Mouse (Mus musculus) forebrain, embryonic 13.5 days (tissue): Measurements from ENCODE around the gene Ankrd11. TPM values are rescaled to one million over a fixed set of nuclear protein-coding genes. Genes with fewer than 3 reads are reported as not detected.

Source experiments
- ATAC-seq: fragments of 200-750 bp; cut with Nextera tagmentation; 2 replicates; pipeline ENCODE4 v1.8.0; 2017
- H3K27ac ChIP-seq: fragments of 300-500 bp; sonication (generic); 2 replicates; pipeline ENCODE4 v1.5.1; 2015; ENCODE audit warnings: inconsistent platforms, mild to moderate bottlenecking, moderate library complexity
- H3K27me3 ChIP-seq: fragments of 300-500 bp; sonication (generic); 2 replicates; pipeline ENCODE4 v1.6.1; 2015; ENCODE audit warnings: mild to moderate bottlenecking, inconsistent platforms
- H3K36me3 ChIP-seq: fragments of 300-500 bp; sonication (generic); 2 replicates; pipeline ENCODE4 v1.6.1; 2015; ENCODE audit warnings: mild to moderate bottlenecking, inconsistent platforms; ENCODE audit not compliant: poor library complexity, severe bottlenecking
- H3K4me1 ChIP-seq: fragments of 300-500 bp; sonication (generic); 2 replicates; pipeline ENCODE4 v1.6.1; 2015; ENCODE audit warnings: inconsistent platforms
- H3K4me2 ChIP-seq: fragments of 300-500 bp; sonication (generic); 2 replicates; pipeline ENCODE4 v1.6.1; 2015; ENCODE audit warnings: inconsistent platforms, mild to moderate bottlenecking, moderate library complexity
- H3K4me3 ChIP-seq: fragments of 300-500 bp; sonication (generic); 2 replicates; pipeline ENCODE4 v1.5.1; 2015; ENCODE audit warnings: mild to moderate bottlenecking, inconsistent platforms
- H3K9ac ChIP-seq: fragments of 300-500 bp; sonication (generic); 2 replicates; pipeline ENCODE4 v1.6.1; 2015; ENCODE audit warnings: mild to moderate bottlenecking, inconsistent platforms
- H3K9me3 ChIP-seq: fragments of 300-500 bp; sonication (generic); replicated peaks from 2 replicates; pipeline ENCODE4 v1.6.1; 2016; ENCODE audit warnings: inconsistent platforms
- WGBS: fragments of 180-500 bp; shearing (Covaris S2); methylation state at CpG from one replicate; pipeline ENCODE4 v1.1.7; 2015; 5-methylcytosine and 5-hydroxymethylcytosine counted together
- polyA plus RNA-seq: library from polyadenylated mRNA; unstranded; fragments of >200 nt; fragmentation: Nextera tagmentation; extraction: Ambion mirVana; gene quantifications from 2 replicates; pipeline ENCODE4 v1.2.1, GENCODE M21; 2015

Ankrd11 gene
- polyA plus RNA-seq, 1 experiment from 2014 or later: 34.3 TPM

GRCm38 (mm10) chr8:122979424-122979823 lies 62.7 kb downstream of the Ankrd11 start:
- H3K4me2 ChIP-seq: no peak overlapping the region
- H3K4me1 ChIP-seq: 0 out of 2 replicates have a peak, but pooled peaks cover 4% of the 10 kb centered on the region
- H3K4me3 ChIP-seq: no peak overlapping the region
- 97% methylated on average over 3 of the region's 3 CpGs for WGBS
- no peaks in the 10 kb centered on the region for H3K36me3 ChIP-seq
- H3K9ac ChIP-seq: no peak overlapping the region
- no peaks in the 10 kb centered on the region for H3K9me3 ChIP-seq
- H3K27ac ChIP-seq: no peak overlapping the region
- ATAC-seq: no peak
- H3K27me3 ChIP-seq: no peaks in the 10 kb centered on the region

GRCm38 (mm10) chr8:122976046-122976445 lies 66.0 kb downstream of the Ankrd11 start:
- 95% methylated on average over 4 of the region's 4 CpGs for WGBS
- H3K4me3 ChIP-seq: no peak overlapping the region
- no peak overlapping the region for H3K9ac ChIP-seq
- no peak for ATAC-seq
- no peaks in the 10 kb centered on the region for H3K27me3 ChIP-seq
- H3K27ac ChIP-seq: no peak overlapping the region
- no peak overlapping the region for H3K4me2 ChIP-seq
- H3K36me3 ChIP-seq: no peaks in the 10 kb centered on the region; the same call in 1 of the 2 replicates
- H3K9me3 ChIP-seq: no peaks in the 10 kb centered on the region
- H3K4me1 ChIP-seq: 0 out of 2 replicates have a peak, but pooled peaks cover 4% of the 10 kb centered on the region

GRCm38 (mm10) chr8:122969964-122970620 lies 72.0 kb downstream of the Ankrd11 start:
- Histone ChIP-seq H3K36me3 (peaks cover 12% of the 10 kb centered on the region), H3K4me3 (no peak overlapping the region), H3K9me3 (no peaks in the 10 kb centered on the region), H3K4me1 (no peaks in the 10 kb centered on the region), H3K27me3 (no peaks in the 10 kb centered on the region), H3K4me2 (no peak overlapping the region), H3K27ac (no peak overlapping the region), H3K9ac (no peak overlapping the region)
- WGBS: 96% methylated on average over 3 of the region's 3 CpGs
- ATAC-seq: no peak

GRCm38 (mm10) chr8:122968145-122968544 lies 73.9 kb downstream of the Ankrd11 start:
- H3K9ac ChIP-seq: no peak overlapping the region
- 95% methylated on average over 3 of the region's 3 CpGs for WGBS
- H3K4me2 ChIP-seq: no peak overlapping the region
- no peaks in the 10 kb centered on the region for H3K9me3 ChIP-seq
- ATAC-seq: no peak
- H3K27me3 ChIP-seq: no peaks in the 10 kb centered on the region
- H3K27ac ChIP-seq: no peak overlapping the region
- no peak overlapping the region for H3K4me3 ChIP-seq
- H3K36me3 ChIP-seq: peaks cover 12% of the 10 kb centered on the region
- H3K4me1 ChIP-seq: no peaks in the 10 kb centered on the region

GRCm38 (mm10) chr8:122966638-122967037 lies 75.4 kb downstream of the Ankrd11 start:
- no peak overlapping the region for H3K27ac ChIP-seq
- H3K36me3 ChIP-seq: peaks cover 12% of the 10 kb centered on the region
- H3K4me2 ChIP-seq: no peak overlapping the region
- no peak overlapping the region for H3K9ac ChIP-seq
- no peaks in the 10 kb centered on the region for H3K9me3 ChIP-seq
- H3K4me3 ChIP-seq: no peak overlapping the region
- ATAC-seq: no peak
- peaks cover 4% of the 10 kb centered on the region; the same call in 1 of the 2 replicates for H3K4me1 ChIP-seq
- H3K27me3 ChIP-seq: no peaks in the 10 kb centered on the region
- 87% methylated on average over 3 of the region's 3 CpGs for WGBS

GRCm38 (mm10) chr8:122962046-122962445 lies 80.0 kb downstream of the Ankrd11 start:
- H3K4me3 ChIP-seq: no peak overlapping the region
- H3K4me2 ChIP-seq: no peak overlapping the region
- no peaks in the 10 kb centered on the region for H3K9me3 ChIP-seq
- H3K36me3 ChIP-seq: no peaks in the 10 kb centered on the region; the same call in none of the 2 replicates
- peaks cover 17% of the 10 kb centered on the region for H3K4me1 ChIP-seq
- 58% methylated on average over 5 of the region's 5 CpGs for WGBS
- H3K9ac ChIP-seq: no peak overlapping the region
- no peaks in the 10 kb centered on the region for H3K27me3 ChIP-seq
- H3K27ac ChIP-seq: no peak overlapping the region
- ATAC-seq: no peak

GRCm38 (mm10) chr8:122961458-122961857 lies 80.6 kb downstream of the Ankrd11 start:
- WGBS: 89% methylated on average over 2 of the region's 2 CpGs
- peaks cover 21% of the 10 kb centered on the region for H3K4me1 ChIP-seq
- no peak overlapping the region for H3K4me2 ChIP-seq
- H3K9me3 ChIP-seq: no peaks in the 10 kb centered on the region
- H3K9ac ChIP-seq: no peak overlapping the region
- no peaks in the 10 kb centered on the region; the same call in none of the 2 replicates for H3K36me3 ChIP-seq
- ATAC-seq: no peak
- no peak overlapping the region for H3K27ac ChIP-seq
- H3K4me3 ChIP-seq: no peak overlapping the region
- no peaks in the 10 kb centered on the region for H3K27me3 ChIP-seq

GRCm38 (mm10) chr8:122960932-122961331 lies 81.1 kb downstream of the Ankrd11 start:
- 28% methylated on average over 1 of the region's 1 CpGs for WGBS
- no peaks in the 10 kb centered on the region; the same call in 1 of the 2 replicates for H3K36me3 ChIP-seq
- H3K4me3 ChIP-seq: no peak overlapping the region
- H3K4me2 ChIP-seq: no peak overlapping the region
- peaks cover 22% of the 10 kb centered on the region for H3K4me1 ChIP-seq
- H3K9me3 ChIP-seq: no peaks in the 10 kb centered on the region
- no peak overlapping the region for H3K27ac ChIP-seq
- H3K27me3 ChIP-seq: no peaks in the 10 kb centered on the region
- ATAC-seq: no peak
- H3K9ac ChIP-seq: no peak overlapping the region

GRCm38 (mm10) chr8:122960323-122960722 lies 81.8 kb downstream of the Ankrd11 start:
- Histone ChIP-seq H3K4me2 (no peak overlapping the region), H3K4me3 (no peak overlapping the region), H3K27ac (no peak overlapping the region), H3K27me3 (no peaks in the 10 kb centered on the region), H3K36me3 (no peaks in the 10 kb centered on the region; the same call in 1 of the 2 replicates), H3K4me1 (peaks cover 27% of the 10 kb centered on the region), H3K9ac (no peak overlapping the region), H3K9me3 (no peaks in the 10 kb centered on the region)
- ATAC-seq: no peak
- WGBS: 92% methylated on average over 5 of the region's 5 CpGs

GRCm38 (mm10) chr8:122955997-122956396 lies 86.1 kb downstream of the Ankrd11 start:
- H3K4me3 ChIP-seq: no peak overlapping the region
- no peak for ATAC-seq
- WGBS: 89% methylated on average over 3 of the region's 3 CpGs
- no peaks in the 10 kb centered on the region for H3K36me3 ChIP-seq
- no peak overlapping the region for H3K9ac ChIP-seq
- H3K27ac ChIP-seq: peak overlapping the region; percentile 27; the same call in 1 of the 2 replicates
- H3K4me2 ChIP-seq: no peak overlapping the region
- no peaks in the 10 kb centered on the region for H3K27me3 ChIP-seq
- no peaks in the 10 kb centered on the region for H3K9me3 ChIP-seq
- peaks cover 23% of the 10 kb centered on the region for H3K4me1 ChIP-seq

GRCm38 (mm10) chr8:122955195-122955594 lies 86.9 kb downstream of the Ankrd11 start:
- no peaks in the 10 kb centered on the region for H3K36me3 ChIP-seq
- H3K27me3 ChIP-seq: no peaks in the 10 kb centered on the region
- peaks cover 23% of the 10 kb centered on the region for H3K4me1 ChIP-seq
- no peak for ATAC-seq
- no peak overlapping the region for H3K4me2 ChIP-seq
- H3K9me3 ChIP-seq: no peaks in the 10 kb centered on the region
- H3K4me3 ChIP-seq: no peak overlapping the region
- no peak overlapping the region for H3K27ac ChIP-seq
- no peak overlapping the region for H3K9ac ChIP-seq

GRCm38 (mm10) chr8:122954090-122954799 lies 87.8 kb downstream of the Ankrd11 start:
- Histone ChIP-seq H3K4me2 (no peak overlapping the region), H3K36me3 (no peaks in the 10 kb centered on the region), H3K9ac (no peak overlapping the region), H3K4me3 (no peak overlapping the region), H3K4me1 (peaks cover 32% of the 10 kb centered on the region), H3K9me3 (no peaks in the 10 kb centered on the region), H3K27ac (no peak overlapping the region), H3K27me3 (no peaks in the 10 kb centered on the region)
- WGBS: 85% methylated on average over 3 of the region's 3 CpGs
- ATAC-seq: no peak
